Mouse (Mus musculus): ENCODE data around the gene 4931422A03Rik. TPM values are rescaled to one million over a fixed set of nuclear protein-coding genes. Genes with fewer than 3 reads are reported as not detected.
"Not testable (repeated sequence)": the region's sequence is repeated elsewhere in the genome, so short reads cannot be mapped to it uniquely, and the experiment has no call there.

Gene 4931422A03Rik
- 1.8 and 3.7 TPM in 2 replicates for polyA plus RNA-seq (2014; fragmentation: Nextera tagmentation; extraction: Ambion mirVana)

- H3K4me3 ChIP-seq (ENCODE audit: low read length): peak within 1 kb of the TSS; percentile 98
- no peaks in the 10 kb centered on the region for H3K9me3 ChIP-seq (ENCODE audit: control insufficient read depth, low read length)
- ATAC-seq (ENCODE audit: low FRiP score, low TSS enrichment): no peak; the same call in 1 of the 2 replicates
- H3K4me1 ChIP-seq (ENCODE audit: control insufficient read depth, insufficient read depth, low read length): peaks cover 14% of the 10 kb centered on the region
- no peaks in the 10 kb centered on the region; the same call in 1 of the 2 replicates for H3K36me3 ChIP-seq (ENCODE audit: control insufficient read depth, insufficient read depth, low read length)
- WGBS: under 1% methylated on average over 32 of the region's 32 CpGs
- H3K4me2 ChIP-seq (replicated peaks; ENCODE audit: low read depth, low read length): peak within 1 kb of the TSS; percentile 84
- H3K9ac ChIP-seq (ENCODE audit: low read depth, low read length): peak within 1 kb of the TSS; percentile 95
- peak within 1 kb of the TSS; percentile 55; the same call in 1 of the 2 replicates for H3K27ac ChIP-seq (ENCODE audit: low read depth, low read length)
- H3K27me3 ChIP-seq (ENCODE audit: control insufficient read depth, insufficient read depth, low read length): no peaks in the 10 kb centered on the region
These were observed at the start of gene 4931422A03Rik for GRCm38 (mm10) chr2:104028139-104028723. Gene 4931422A03Rik (minus strand): TSS chr2:104028361.

- H3K4me1 ChIP-seq (ENCODE audit: control insufficient read depth, insufficient read depth, low read length): no peaks in the 10 kb centered on the region
- H3K27ac ChIP-seq (ENCODE audit: low read depth, low read length): peak within 1 kb of the TSS; percentile 11; the same call in 1 of the 2 replicates
- H3K9me3 ChIP-seq (ENCODE audit: control insufficient read depth, low read length): no peaks in the 10 kb centered on the region
- no peaks in the 10 kb centered on the region for H3K36me3 ChIP-seq (ENCODE audit: control insufficient read depth, insufficient read depth, low read length)
- H3K4me2 ChIP-seq (replicated peaks; ENCODE audit: low read depth, low read length): peak within 1 kb of the TSS; percentile 56
- ATAC-seq (ENCODE audit: low FRiP score, low TSS enrichment): peak; percentile 93
- peak within 1 kb of the TSS; percentile 40 for H3K4me3 ChIP-seq (ENCODE audit: low read length)
- peak within 1 kb of the TSS; percentile 31; the same call in 1 of the 2 replicates for H3K9ac ChIP-seq (ENCODE audit: low read depth, low read length)
- H3K27me3 ChIP-seq (ENCODE audit: control insufficient read depth, insufficient read depth, low read length): no peaks in the 10 kb centered on the region
- WGBS: 5% methylated on average over 13 of the region's 13 CpGs
These were observed 41.6 kb upstream of the 4931422A03Rik start, which contains the start of gene Cd59b for GRCm38 (mm10) chr2:104069704-104070185. Gene Cd59b (plus strand): TSS chr2:104069849.

GRCm38 (mm10) chr2:104068450-104068849 lies 40.3 kb upstream of the 4931422A03Rik start, which contains the start of gene Gm10799:
Gene Gm10799 (minus strand): TSS chr2:104068550.
- not testable (repeated sequence) for H3K4me3 ChIP-seq (ENCODE audit: low read length); H3K27ac ChIP-seq (ENCODE audit: low read depth, low read length); H3K9ac ChIP-seq (ENCODE audit: low read depth, low read length); H3K4me1 ChIP-seq (ENCODE audit: control insufficient read depth, insufficient read depth, low read length); H3K4me2 ChIP-seq (replicated peaks; ENCODE audit: low read depth, low read length); H3K36me3 ChIP-seq (ENCODE audit: control insufficient read depth, insufficient read depth, low read length); H3K27me3 ChIP-seq (ENCODE audit: control insufficient read depth, insufficient read depth, low read length); H3K9me3 ChIP-seq (ENCODE audit: control insufficient read depth, low read length); ATAC-seq (ENCODE audit: low FRiP score, low TSS enrichment)
- 84% methylated on average over 7 of the region's 7 CpGs for WGBS

GRCm38 (mm10) chr2:104065526-104065925 lies 37.4 kb upstream of the 4931422A03Rik start, which contains the start of gene Gm10912:
Gene Gm10912 (plus strand): TSS chr2:104065826.
- H3K27ac ChIP-seq (ENCODE audit: low read depth, low read length); H3K9me3 ChIP-seq (ENCODE audit: control insufficient read depth, low read length); H3K36me3 ChIP-seq (ENCODE audit: control insufficient read depth, insufficient read depth, low read length); H3K4me3 ChIP-seq (ENCODE audit: low read length); H3K4me1 ChIP-seq (ENCODE audit: control insufficient read depth, insufficient read depth, low read length); H3K27me3 ChIP-seq (ENCODE audit: control insufficient read depth, insufficient read depth, low read length); H3K4me2 ChIP-seq (replicated peaks; ENCODE audit: low read depth, low read length); ATAC-seq (ENCODE audit: low FRiP score, low TSS enrichment); H3K9ac ChIP-seq (ENCODE audit: low read depth, low read length): not testable (repeated sequence)
- 82% methylated on average over 6 of the region's 6 CpGs for WGBS

GRCm38 (mm10) chr2:104064152-104064551 lies 36.0 kb upstream of the 4931422A03Rik start:
- 80% methylated on average over 2 of the region's 2 CpGs for WGBS
- no peak overlapping the region for H3K4me3 ChIP-seq (ENCODE audit: low read length)
- peaks cover 15% of the 10 kb centered on the region; the same call in 1 of the 2 replicates for H3K36me3 ChIP-seq (ENCODE audit: control insufficient read depth, insufficient read depth, low read length)
- no peak overlapping the region for H3K9ac ChIP-seq (ENCODE audit: low read depth, low read length)
- no peaks in the 10 kb centered on the region for H3K27me3 ChIP-seq (ENCODE audit: control insufficient read depth, insufficient read depth, low read length)
- H3K27ac ChIP-seq (ENCODE audit: low read depth, low read length): no peak overlapping the region
- no peaks in the 10 kb centered on the region for H3K9me3 ChIP-seq (ENCODE audit: control insufficient read depth, low read length)
- no peak for ATAC-seq (ENCODE audit: low FRiP score, low TSS enrichment)
- no peak overlapping the region for H3K4me2 ChIP-seq (replicated peaks; ENCODE audit: low read depth, low read length)
- no peaks in the 10 kb centered on the region for H3K4me1 ChIP-seq (ENCODE audit: control insufficient read depth, insufficient read depth, low read length)

- no peaks in the 10 kb centered on the region for H3K4me1 ChIP-seq (ENCODE audit: control insufficient read depth, insufficient read depth, low read length)
- H3K27ac ChIP-seq (ENCODE audit: low read depth, low read length): no peak overlapping the region
- no peak overlapping the region for H3K4me2 ChIP-seq (replicated peaks; ENCODE audit: low read depth, low read length)
- ATAC-seq (ENCODE audit: low FRiP score, low TSS enrichment): no peak
- peaks cover 15% of the 10 kb centered on the region; the same call in 1 of the 2 replicates for H3K36me3 ChIP-seq (ENCODE audit: control insufficient read depth, insufficient read depth, low read length)
- no peak overlapping the region for H3K9ac ChIP-seq (ENCODE audit: low read depth, low read length)
- H3K9me3 ChIP-seq (ENCODE audit: control insufficient read depth, low read length): no peaks in the 10 kb centered on the region
- H3K27me3 ChIP-seq (ENCODE audit: control insufficient read depth, insufficient read depth, low read length): no peaks in the 10 kb centered on the region
- H3K4me3 ChIP-seq (ENCODE audit: low read length): no peak overlapping the region
These were observed 34.5 kb upstream of the 4931422A03Rik start for GRCm38 (mm10) chr2:104062665-104063064.

- no peak for ATAC-seq (ENCODE audit: low FRiP score, low TSS enrichment)
- H3K27ac ChIP-seq (ENCODE audit: low read depth, low read length): no peak overlapping the region
- peaks cover 15% of the 10 kb centered on the region for H3K36me3 ChIP-seq (ENCODE audit: control insufficient read depth, insufficient read depth, low read length)
- WGBS: 97% methylated on average over 6 of the region's 6 CpGs
- no peak overlapping the region for H3K4me2 ChIP-seq (replicated peaks; ENCODE audit: low read depth, low read length)
- no peak overlapping the region for H3K4me3 ChIP-seq (ENCODE audit: low read length)
- no peaks in the 10 kb centered on the region for H3K9me3 ChIP-seq (ENCODE audit: control insufficient read depth, low read length)
- H3K27me3 ChIP-seq (ENCODE audit: control insufficient read depth, insufficient read depth, low read length): no peaks in the 10 kb centered on the region
- H3K4me1 ChIP-seq (ENCODE audit: control insufficient read depth, insufficient read depth, low read length): no peaks in the 10 kb centered on the region
- no peak overlapping the region for H3K9ac ChIP-seq (ENCODE audit: low read depth, low read length)
These were observed 32.8 kb upstream of the 4931422A03Rik start for GRCm38 (mm10) chr2:104060996-104061395.

- Histone ChIP-seq H3K4me1 (ENCODE audit: control insufficient read depth, insufficient read depth, low read length) (no peaks in the 10 kb centered on the region), H3K9ac (ENCODE audit: low read depth, low read length) (no peak overlapping the region), H3K4me3 (ENCODE audit: low read length) (no peak overlapping the region), H3K9me3 (ENCODE audit: control insufficient read depth, low read length) (no peaks in the 10 kb centered on the region), H3K4me2 (replicated peaks; ENCODE audit: low read depth, low read length) (no peak overlapping the region), H3K27ac (ENCODE audit: low read depth, low read length) (no peak overlapping the region), H3K36me3 (ENCODE audit: control insufficient read depth, insufficient read depth, low read length) (peaks cover 22% of the 10 kb centered on the region), H3K27me3 (ENCODE audit: control insufficient read depth, insufficient read depth, low read length) (no peaks in the 10 kb centered on the region)
- 74% methylated on average over 10 of the region's 10 CpGs for WGBS
- no peak for ATAC-seq (ENCODE audit: low FRiP score, low TSS enrichment)
These were observed 31.6 kb upstream of the 4931422A03Rik start for GRCm38 (mm10) chr2:104059786-104060185.

- 94% methylated on average over 4 of the region's 4 CpGs for WGBS
- no peak for ATAC-seq (ENCODE audit: low FRiP score, low TSS enrichment)
These were observed 30.8 kb upstream of the 4931422A03Rik start for GRCm38 (mm10) chr2:104058954-104059353.

More at GRCm38 (mm10) chr2:104058954-104059353, 30.8 kb upstream of the 4931422A03Rik start:
- Histone ChIP-seq H3K27ac (ENCODE audit: low read depth, low read length) (no peak overlapping the region), H3K9me3 (ENCODE audit: control insufficient read depth, low read length) (no peaks in the 10 kb centered on the region), H3K4me2 (replicated peaks; ENCODE audit: low read depth, low read length) (no peak overlapping the region), H3K4me1 (ENCODE audit: control insufficient read depth, insufficient read depth, low read length) (no peaks in the 10 kb centered on the region), H3K4me3 (ENCODE audit: low read length) (no peak overlapping the region), H3K9ac (ENCODE audit: low read depth, low read length) (no peak overlapping the region), H3K36me3 (ENCODE audit: control insufficient read depth, insufficient read depth, low read length) (peaks cover 29% of the 10 kb centered on the region), H3K27me3 (ENCODE audit: control insufficient read depth, insufficient read depth, low read length) (no peaks in the 10 kb centered on the region)
